Mouse (Mus musculus): ENCODE results near the gene Mob1a. TPM values are rescaled to one million over a fixed set of nuclear protein-coding genes. Genes with fewer than 3 reads are reported as not detected.

Gene Mob1a
- 10 to 100 TPM; 75.9 to 78.2 TPM for total RNA-seq (2021)
- long read RNA-seq, experiment 1, full-length matches to known transcripts, result 1 of 25 reads
- long read RNA-seq, experiment 1, partial matches to known transcripts, result 1 of 25 reads
- long read RNA-seq, experiment 1, other reads (novel, unspliced or antisense), result 23 of 25 reads
- long read RNA-seq, experiment 2, full-length matches to known transcripts, result 12 of 41 reads
- long read RNA-seq, experiment 2, partial matches to known transcripts, result 28 of 41 reads
- long read RNA-seq, experiment 2, other reads (novel, unspliced or antisense), result 1 of 41 reads

DNA sequence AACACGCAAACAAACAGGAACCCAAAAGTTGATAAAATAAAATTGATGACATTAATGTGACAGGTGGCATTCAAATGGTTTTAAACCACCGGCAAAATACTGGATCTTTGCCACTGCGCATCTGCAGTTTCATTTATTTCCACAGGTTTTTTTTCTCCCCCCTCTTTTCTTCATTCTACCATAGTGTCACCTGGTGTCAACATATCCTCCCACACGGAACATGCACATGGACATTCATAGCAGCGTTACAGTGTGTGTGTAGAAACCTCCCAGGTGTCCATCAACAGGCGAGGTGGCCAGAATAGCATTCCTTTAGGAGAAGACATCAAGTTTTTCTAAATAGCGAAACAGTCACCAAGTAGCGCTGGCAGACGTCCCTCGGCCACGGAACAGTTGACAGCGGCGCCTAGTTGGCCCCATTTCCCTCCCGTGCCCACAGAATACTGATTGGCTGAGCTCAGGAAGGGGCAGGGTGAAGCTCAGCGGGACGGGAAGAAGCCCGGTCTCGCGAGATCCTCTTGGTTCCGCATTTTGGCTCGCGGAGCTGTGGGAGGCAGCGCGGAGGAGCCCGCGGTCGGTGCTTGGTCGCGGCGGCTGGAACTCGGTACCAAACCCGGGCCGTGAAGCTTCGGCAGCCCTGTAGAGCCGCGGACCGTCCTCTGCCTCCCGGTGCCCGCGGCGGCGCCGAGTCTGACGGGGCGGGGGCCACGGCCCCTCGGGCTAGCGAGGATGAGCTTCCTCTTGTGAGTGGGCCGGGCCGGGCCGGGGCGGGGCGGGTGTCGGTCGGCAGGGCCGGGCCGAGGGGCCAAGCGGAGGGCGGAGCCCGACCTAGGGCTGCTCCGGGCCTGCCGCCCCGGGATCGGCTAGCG is at the start of gene Mob1a, which contains the start of gene Mthfd2:
TSS of gene Mob1a (plus strand) at position 492 of the 869 bp plus-strand sequence.
TSS of gene Mthfd2 (minus strand) at position 384 of the 869 bp plus-strand sequence.
- DNase-seq (ENCODE audit: low spot score in 2 of 2), result peak; percentile 82 to 89

DNA sequence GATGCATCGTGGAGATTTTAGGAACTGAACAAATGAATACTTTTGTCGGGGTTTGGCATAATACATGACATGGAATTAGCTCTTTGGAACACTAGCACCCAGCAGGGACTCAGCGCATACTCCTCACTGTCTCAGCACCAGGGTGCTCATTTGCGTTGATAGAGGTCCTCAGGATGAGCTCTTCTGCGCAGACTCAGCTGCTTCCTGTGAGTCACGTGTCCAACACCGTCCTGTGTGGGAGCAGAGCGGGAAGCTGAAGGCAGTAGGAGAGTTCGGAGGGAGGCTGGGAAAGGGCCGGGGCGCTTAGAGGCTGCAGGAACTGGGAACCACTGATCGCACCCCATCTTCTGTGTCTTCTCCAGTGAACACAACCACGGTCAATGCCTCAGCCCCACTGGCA is 48.7 kb upstream of the Mob1a start:
- no peak for DNase-seq (ENCODE audit: low spot score in 2 of 2)

DNA sequence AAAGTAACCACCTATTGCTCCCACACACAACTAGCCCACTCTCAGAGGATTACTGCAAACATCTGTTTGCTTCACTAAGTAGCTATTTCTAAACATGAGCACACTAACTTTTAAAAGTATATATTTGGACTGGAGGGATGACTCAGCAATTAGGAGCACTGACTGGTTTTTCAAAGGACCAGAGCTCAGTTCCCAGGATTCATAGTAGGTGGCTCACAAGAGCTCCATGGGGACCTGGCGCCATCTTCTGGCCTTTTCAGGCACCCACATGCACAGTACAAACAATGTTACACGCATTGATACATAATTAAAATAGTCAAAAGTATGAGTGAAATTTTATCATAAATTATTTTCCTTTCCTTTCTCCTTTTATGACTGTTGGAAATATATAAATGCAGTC is 46.9 kb upstream of the Mob1a start:
- no peak for DNase-seq (ENCODE audit: low spot score in 2 of 2)

DNA sequence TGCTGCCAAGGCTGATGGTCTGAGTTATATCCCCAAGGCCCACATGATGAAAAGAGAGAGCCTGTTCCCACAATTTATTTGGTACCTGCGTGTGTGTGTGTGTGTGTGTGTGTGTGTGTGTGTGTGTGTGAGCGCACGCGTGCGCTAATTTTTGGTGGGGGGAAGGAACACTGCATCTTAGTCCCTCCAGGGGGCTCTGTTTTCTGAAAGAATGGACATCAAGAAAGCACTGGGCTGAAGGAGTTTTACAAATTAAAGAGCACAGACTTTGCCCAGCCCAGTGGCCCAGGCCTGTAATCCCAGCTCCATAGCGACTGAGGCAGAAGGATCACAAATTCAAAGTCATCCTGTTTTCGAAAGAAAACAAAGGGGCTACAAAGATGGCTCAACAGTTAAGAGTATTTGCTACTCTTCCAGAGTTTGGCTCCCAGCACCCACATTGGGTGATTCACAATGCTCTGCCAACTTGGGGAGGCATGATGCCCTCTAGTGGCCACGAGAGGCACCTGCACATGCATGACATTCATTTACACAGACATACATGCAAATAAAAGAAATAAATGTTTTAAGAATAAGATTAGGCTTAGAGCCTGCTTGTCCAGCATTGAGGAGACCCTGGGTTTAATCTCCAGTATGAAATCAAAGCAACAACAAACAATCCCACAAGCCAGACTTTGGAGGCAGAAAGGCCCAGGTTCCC is 45.4 kb upstream of the Mob1a start:
- no peak for DNase-seq (ENCODE audit: low spot score in 2 of 2)

DNA sequence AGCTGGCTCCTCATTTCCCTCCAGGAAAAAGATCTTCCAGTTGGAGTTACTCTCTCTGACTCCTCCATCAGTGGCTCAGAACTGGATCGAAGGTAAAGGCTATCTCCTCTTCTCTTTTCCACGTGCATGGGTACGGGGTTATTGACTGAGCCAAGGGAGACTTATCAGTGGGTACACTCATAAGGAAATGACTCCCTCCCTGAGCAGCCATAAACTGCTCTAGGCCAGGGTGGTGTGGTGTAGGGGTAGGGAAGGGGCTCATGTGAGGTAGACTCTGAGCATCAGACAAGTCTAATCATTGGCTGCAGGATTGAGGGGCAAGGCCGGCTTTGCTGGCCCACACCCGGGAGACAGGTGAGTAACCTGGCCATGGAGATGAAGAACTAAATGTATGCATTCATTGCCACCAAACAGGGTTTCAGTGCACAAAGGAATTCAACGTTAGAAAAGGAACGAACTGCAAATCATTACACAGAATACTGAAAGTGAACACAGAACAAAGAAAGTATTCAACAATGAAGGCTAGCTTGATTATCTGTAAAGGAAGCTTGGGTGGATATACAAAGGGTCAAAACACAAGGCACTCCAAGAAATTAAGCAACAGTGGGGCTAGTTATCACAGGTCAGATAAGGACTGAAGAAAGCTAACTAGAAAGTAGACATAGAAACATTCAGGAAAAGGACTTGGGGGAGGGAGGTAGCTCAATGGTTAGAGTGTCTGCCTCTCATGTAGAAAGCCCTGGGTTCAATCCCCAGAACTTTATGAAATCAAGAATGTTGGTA is 25.2 kb upstream of the Mob1a start:
- no peak for DNase-seq (ENCODE audit: low spot score in 2 of 2)

DNA sequence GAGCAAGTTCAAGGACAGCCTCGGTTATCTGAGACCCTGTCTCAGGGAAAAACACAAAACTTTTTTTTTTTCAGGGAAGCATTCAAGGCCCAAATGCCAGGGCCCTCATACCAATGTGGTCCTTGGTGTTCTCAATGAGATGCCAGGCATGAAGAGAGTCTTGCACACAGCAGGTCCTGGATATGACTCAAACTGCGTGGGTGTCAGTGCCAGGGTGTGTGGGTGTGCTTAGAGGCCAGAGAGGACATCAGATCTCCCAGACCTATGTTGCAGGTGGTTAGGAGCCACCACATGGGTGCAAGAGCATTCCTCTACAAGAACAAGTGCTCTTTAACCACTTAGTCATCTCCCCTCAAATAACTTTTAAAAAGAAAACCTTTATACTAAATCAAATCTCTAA is 24.5 kb upstream of the Mob1a start:
- no peak for DNase-seq (ENCODE audit: low spot score in 2 of 2)

DNA sequence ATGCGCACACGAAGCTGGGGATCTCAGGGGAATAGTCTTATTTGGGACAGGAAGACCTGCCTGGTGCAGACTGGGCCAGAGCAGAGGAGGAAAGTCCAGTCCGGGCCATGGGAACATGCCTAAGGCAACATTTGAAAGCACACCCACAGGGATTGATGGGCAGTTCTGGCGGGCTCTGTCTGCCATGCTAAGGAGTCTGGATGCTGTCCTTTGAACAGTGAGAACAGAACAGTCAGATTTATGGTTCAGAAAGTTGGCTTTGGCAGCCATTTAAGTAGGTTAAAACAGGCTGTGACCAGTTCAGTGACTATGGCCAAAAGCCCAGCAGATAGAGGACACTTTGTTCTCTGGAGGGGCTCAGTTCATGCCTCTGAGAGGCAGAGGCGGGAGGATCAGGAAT is 23.6 kb upstream of the Mob1a start:
- DNase-seq (ENCODE audit: low spot score in 2 of 2), result no peak

DNA sequence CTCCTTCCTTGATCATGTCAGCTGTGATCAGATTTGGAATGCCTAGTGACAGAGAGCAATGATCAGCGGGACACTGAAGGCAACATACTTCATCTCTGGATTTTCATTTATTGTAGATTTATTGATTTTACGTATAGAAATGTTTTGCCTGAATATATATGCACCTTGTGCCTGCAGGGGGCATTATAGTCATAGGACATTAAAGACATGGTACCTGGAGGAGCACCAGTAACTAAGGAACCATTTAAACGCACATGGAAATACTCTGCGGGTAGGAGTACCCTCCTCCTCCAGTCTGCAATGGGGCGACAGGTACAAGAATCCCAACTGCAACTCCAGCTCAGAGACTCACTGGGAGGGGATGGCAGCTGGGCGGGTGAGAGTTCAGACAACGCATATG is 16.8 kb upstream of the Mob1a start:
- DNase-seq (ENCODE audit: low spot score in 2 of 2), result no peak

DNA sequence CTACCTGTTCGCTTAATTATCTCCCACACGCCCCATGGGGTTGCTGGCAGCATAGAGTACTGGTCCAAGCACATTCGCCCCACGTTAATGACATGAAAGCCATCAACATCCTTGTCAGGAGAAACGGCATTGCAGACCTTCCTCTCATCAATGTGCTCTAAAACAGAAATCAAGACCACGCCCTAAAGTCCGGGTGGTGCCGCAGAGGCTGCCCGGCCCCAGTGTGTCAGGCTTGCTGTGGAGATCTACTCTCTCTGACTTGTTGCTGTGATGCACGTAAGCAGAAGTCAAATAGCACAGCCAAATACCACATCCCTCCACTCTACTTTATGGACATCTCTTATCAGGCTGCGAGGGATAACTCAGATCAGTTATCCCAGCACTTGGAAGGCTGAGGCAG is 14.6 kb upstream of the Mob1a start:
- no peak for DNase-seq (ENCODE audit: low spot score in 2 of 2)

DNA sequence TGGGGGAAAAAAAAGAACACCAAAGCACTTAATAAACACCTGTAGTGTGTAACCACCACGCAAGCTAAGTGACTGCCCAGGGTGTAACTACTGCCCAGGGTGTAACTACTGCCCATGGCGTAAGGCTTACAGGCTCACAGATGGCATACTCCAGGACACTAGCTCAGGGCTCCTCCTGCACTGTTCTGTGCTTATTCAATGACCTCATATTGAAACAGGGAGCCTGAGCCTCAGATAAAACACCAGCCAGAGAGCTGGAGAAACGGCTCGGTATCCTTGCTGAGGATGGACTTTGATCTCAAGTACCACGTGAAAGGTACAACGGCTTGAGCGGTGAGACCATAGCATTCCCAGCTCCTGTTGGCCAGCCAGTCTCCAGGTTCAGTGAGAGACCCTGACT is 13.8 kb upstream of the Mob1a start:
- DNase-seq (ENCODE audit: low spot score in 2 of 2), result no peak

DNA sequence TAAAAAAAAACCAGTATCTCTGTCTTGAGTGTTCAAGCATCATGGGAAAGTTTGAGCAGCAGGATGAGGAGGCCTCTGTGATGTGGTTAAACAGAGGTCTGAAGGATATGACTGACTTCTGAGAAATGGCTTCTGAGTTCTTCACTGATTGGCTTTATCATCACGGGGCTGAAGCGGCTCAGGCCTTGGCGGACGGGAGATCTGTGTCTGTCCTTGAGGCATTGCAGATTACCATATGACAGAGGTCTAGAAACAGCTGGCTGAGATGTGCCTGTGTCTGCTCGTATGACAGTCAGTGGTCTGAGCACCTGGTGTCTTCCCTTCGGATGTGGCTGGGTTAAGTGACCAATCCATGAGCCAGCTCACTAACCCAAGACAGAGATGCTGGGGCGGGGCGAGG is 13.3 kb upstream of the Mob1a start:
- no peak for DNase-seq (ENCODE audit: low spot score in 2 of 2)

DNA sequence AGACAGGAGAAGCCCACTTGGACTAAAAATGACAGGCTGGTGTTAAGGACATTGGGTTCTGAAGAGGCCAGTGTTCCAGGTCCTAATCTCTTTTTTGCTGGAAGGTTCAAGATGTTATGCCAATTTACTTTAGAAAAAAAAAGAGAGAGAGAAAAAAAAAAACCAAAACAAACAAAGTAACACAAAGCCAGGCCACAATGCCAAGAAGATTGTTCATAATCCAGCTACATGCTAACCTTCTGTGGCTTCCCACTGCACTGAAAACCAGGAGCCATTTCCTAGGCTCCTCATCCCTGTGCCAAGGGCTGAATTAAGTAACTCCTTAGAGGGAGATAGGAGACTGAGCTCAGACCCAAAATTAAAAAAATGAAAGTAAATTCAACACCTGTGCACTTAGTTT is 10.5 kb upstream of the Mob1a start:
- no peak for DNase-seq (ENCODE audit: low spot score in 2 of 2)

DNA sequence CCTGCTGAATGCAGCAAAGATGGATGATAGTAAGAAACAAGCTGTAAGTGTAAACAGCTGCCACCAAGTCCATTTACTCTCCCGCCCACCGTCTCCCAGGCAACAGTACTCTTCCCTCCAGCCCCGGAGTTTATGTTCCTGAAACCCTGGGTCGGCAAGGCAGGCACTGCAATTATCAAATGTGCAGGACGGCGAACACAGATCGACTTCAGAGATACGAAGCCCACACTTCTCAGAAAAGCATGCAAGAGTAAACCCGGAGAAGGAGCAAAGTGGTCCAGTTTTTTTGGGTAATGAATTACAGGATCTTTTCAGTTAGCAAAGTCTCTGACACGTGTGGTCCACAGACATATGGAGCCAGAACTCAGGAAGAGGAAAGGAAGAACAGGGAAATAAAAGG is 9.8 kb upstream of the Mob1a start:
- no peak for DNase-seq (ENCODE audit: low spot score in 2 of 2)

DNA sequence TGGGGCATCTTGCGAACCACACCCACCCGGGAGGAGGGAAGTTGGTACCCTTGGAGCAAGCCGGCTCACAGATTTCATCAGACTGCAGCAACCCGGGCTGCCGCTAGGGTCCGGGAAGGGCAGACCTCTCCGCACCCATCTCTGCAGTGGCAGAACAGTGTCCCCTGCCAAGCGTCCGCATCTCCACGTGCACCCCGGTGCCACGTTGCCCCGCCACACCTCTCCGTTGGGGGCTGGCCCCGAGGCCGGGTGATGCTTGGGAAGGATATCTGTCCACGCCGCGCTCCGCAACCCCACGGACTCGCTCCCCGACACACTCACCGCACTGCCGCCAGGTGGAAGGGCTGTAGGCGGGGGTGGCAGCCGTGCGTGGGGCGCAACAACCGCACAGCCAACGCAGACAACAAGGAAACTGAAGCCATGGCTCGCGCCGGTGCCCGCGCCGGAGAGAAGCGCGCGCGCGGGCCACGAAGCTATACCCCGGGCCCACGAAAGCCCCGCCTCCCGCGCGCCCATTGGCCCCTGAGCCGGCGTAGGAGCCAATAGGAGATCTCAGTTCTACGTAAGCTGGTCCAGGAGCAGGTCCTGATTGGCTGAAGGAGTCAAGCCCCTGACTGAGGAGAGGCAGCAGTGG is 8.6 kb upstream of the Mob1a start:
- DNase-seq (ENCODE audit: low spot score in 2 of 2), result peak; percentile 69 to 71

DNA sequence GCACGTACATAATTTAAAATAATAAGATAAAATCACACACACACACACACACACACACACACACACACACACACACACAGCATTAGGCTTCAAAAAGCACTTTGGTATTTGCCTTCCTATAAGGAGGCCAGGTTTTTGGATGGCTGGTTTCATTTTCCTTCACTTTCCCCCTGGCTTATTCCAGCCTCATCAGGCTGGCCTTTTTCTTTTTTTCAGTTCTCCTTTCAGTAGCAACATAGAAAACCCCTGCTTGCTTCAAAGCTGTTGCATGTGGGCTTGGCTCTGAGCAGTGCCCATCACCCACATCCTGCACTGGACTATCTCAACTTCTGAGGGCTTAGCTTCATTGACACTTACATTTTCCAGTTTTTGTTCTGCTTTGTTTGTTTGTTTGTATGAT is 3.9 kb upstream of the Mob1a start:
- DNase-seq (ENCODE audit: low spot score in 2 of 2), result no peak

DNA sequence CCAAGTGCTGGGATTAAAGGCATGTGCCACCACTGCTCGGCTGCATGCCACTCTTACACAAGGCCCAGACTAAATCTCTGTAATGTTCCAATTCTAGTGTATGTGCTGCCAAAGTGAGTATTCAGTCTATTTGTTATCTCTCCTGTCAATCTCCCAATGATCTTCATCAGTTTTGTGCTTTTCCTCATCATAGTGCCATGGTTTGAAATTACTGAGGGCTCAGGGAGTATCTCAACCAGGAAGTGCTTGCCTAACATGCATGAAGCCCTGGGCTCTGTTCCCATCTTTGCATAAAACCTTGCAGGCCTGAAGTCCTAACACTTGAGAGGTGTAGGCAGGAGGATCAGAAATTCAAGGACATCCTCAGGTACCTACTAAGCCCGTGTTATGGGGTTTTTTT is 3.0 kb upstream of the Mob1a start:
- DNase-seq (ENCODE audit: low spot score in 2 of 2), result no peak

DNA sequence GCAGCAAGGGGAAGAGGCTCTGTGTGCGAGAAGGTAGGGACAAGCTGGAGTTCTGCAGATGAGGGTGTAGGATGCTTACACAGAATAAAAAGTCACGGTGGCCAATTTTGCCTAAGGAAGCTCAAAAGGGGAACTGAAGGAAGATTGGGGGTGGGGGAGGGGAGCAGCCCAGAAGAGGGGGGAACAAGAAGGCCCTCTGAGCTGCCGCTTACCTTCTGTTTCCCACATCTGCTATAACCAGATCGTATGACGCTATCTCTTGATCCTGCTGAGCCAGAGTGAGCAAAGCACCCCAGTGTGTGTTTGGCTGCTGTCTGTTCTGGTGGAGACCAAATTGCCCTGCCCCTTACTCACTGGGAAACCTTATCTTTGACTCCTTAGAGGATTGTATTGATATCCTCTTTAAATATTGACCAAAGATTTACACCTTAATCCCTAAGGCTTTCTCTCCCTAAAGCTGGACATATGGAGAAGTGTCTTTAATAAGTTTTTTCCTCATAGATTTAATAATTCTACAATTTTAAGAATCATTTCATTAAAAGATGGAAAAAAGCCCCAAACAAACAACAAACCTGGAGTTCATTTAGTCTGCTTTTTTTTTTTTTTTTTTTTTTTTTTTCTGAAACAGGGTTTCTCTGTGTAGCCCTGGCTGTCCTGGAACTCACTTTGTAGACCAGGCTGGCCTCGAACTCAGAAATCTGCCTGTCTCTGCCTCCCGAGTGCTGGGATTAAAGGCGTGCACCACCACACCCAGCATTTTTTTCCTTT is 2.0 kb upstream of the Mob1a start:
- DNase-seq (ENCODE audit: low spot score in 2 of 2), result no peak

DNA sequence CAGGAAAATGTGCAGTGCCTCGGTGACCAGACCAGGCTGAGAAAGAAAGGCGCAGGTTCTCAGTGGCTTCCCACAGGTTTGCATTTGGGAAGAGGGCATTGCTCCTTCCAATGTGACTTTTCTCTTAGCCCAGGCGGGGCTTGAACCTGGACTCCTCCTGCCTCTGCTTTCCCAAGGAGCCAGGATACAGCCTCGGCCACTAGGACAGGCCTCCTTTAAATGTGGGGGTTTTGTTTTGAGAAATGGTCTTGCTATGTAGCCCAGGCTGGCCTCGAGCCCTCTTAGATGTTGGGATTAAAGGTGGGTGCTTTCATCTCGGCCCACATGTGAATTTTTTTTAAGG is 549 bp downstream of the Mob1a start:
- no peak for DNase-seq (ENCODE audit: low spot score in 2 of 2)

DNA sequence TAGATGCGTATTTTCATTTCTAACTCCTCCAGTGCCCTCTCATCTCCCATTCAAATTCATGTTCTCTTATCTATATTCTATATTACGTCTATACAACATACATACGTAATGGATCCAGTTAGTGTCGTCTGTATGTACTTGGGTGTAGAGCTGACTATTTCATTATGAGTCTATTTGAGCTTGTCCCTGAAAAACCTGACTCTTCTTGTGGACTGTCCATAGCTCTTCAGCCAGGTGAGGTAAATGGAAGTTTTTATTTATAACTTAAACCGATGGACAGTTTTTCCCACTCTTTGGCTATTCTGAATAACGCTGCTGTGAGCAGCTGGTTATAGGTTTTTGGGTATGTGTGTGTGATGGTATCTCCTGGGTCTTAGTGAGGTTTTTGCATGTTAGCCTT is 945 bp downstream of the Mob1a start:
- DNase-seq (ENCODE audit: low spot score in 2 of 2), result no peak

DNA sequence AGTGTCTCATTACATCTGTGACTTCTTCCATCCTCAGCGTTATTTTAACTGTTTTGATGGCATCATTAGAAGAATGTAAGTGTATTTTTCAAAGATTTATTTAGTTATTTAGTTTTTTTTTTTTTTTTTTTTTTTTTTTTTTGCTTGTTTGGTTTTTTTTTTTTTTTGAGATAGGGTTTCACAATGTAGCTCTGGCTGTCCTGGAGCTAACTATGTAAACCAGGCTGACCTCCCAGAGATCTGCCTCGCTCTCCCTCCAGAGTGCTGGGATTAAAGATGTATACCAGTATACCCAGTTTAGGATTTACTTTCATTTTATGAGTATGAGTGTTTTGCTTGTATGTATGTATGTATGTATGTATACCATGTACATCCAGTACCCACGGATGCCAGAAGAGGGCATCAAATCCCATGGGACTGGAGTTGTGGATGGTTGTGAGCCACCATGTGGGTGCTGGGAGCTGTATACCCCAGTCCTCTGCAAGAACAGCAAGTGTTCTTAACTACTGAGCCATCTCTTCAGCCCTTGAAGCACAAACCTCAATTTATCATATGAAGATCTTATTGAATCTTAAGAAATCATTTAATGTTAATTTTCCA is 1.9 kb downstream of the Mob1a start:
- no peak for DNase-seq (ENCODE audit: low spot score in 2 of 2)

Measured in adrenal gland, postnatal 4 days (tissue).